Mouse (Mus musculus): ENCODE measurements at regions not wholly inside any gene's neighbourhood (a gene's known extent, or its start where the extent isn't known, plus 50 kb on each side); places are given as distances from the start of the nearest gene placed in this dataset.

- DNase-seq (ENCODE audit: low read depth) = no peak
These were observed 67.3 kb upstream of the Rreb1 start for GRCm38 (mm10) chr13:37710913-37711312.

- no peak for DNase-seq (ENCODE audit: low read depth)
These were observed 65.2 kb upstream of the Rreb1 start for GRCm38 (mm10) chr13:37712908-37713496.

- DNase-seq (ENCODE audit: low read depth) = no peak
These were observed 63.0 kb upstream of the Rreb1 start for GRCm38 (mm10) chr13:37715058-37715712.

- no peak for DNase-seq (ENCODE audit: low read depth)
These were observed 62.2 kb upstream of the Rreb1 start for GRCm38 (mm10) chr13:37715770-37716693.

DNA sequence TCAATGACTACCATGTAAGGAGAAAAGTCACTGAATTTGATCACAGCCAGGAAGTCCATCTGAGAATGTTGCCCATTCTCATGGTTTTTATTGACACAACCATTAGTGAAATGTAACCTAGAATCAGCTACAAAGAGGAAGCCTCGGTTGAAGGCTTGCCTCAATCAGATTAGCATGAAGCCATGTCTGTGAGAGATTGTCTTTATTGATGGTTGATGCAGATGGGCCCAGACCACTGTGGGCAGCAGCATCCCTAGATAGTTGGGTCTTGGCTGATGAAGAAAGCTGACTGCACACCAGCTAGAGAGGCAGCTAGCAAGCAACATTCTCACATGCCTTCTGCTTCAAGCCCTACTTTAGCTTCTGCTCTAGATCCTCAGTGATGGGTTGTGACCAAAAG is 60.4 kb upstream of the Rreb1 start:
- no peak for DNase-seq (ENCODE audit: low read depth)

- DNase-seq (ENCODE audit: low read depth) = no peak
These were observed 59.8 kb upstream of the Rreb1 start for GRCm38 (mm10) chr13:37718364-37718763.

All from naive thymus-derived CD4-positive, alpha-beta T cell, adult 2 months (primary cell).